Mouse (Mus musculus) MEL (cell line): ENCODE data around the gene Hoxd4. TPM values are rescaled to one million over a fixed set of nuclear protein-coding genes. Genes with fewer than 3 reads are reported as not detected.

Source experiments
- DNase-seq: peaks from one replicate; pipeline ENCODE4 v3.0.0; 2011; ENCODE audit warnings: low read depth, low spot score
- H3K27ac ChIP-seq: 2 replicates; pipeline ENCODE4 v1.5.1; 2012; ENCODE audit warnings: low read depth, mild to moderate bottlenecking, control low read depth, low read length, moderate library complexity; ENCODE audit not compliant: control insufficient read depth
- H3K27me3 ChIP-seq, 2 experiments: fragments of 150-350 bp in 1 of 2; sonication (generic) in 1 of 2; 2 replicates each; pipeline ENCODE4 v1.6.1; 2012; ENCODE audit warnings: low read length in 2 of 2, mild to moderate bottlenecking in 2 of 2, improper control_type of control experiment in 1 of 2, moderate library complexity in 1 of 2; ENCODE audit not compliant: insufficient read depth in 2 of 2, control insufficient read depth in 1 of 2
- H3K36me3 ChIP-seq, 2 experiments: 2 replicates each; pipeline ENCODE4 v1.6.1; 2012 to 2014; ENCODE audit warnings: low read length in 2 of 2, improper control_type of control experiment in 1 of 2, inconsistent platforms in 1 of 2, mild to moderate bottlenecking in 1 of 2; ENCODE audit not compliant: insufficient read depth in 2 of 2, control insufficient read depth in 1 of 2
- H3K4me1 ChIP-seq, 2 experiments: fragments of 150-350 bp in 1 of 2; sonication (generic) in 1 of 2; 2 replicates each; pipeline ENCODE4 v1.6.1; 2012; ENCODE audit warnings: low read length in 2 of 2, improper control_type of control experiment in 1 of 2, mild to moderate bottlenecking in 1 of 2; ENCODE audit not compliant: insufficient read depth in 2 of 2, control insufficient read depth in 1 of 2
- H3K4me3 ChIP-seq, 2 experiments: fragments of 150-350 bp in 1 of 2; sonication (generic) in 1 of 2; 2 replicates each; pipeline ENCODE4 v1.5.1; 2012; ENCODE audit warnings: low read depth in 2 of 2, low read length in 2 of 2, mild to moderate bottlenecking in 2 of 2, moderate library complexity in 2 of 2, control low read depth in 1 of 2, improper control_type of control experiment in 1 of 2; ENCODE audit not compliant: control insufficient read depth in 1 of 2, insufficient read depth in 1 of 2
- H3K79me2 ChIP-seq: 2 replicates; pipeline ENCODE4 v1.6.1; 2012; ENCODE audit warnings: mild to moderate bottlenecking, low read length, moderate library complexity; ENCODE audit not compliant: control insufficient read depth, poor library complexity, insufficient read depth
- H3K9ac ChIP-seq: 2 replicates; pipeline ENCODE4 v1.6.1; 2012; ENCODE audit warnings: low read depth, mild to moderate bottlenecking, control low read depth, low read length, moderate library complexity; ENCODE audit not compliant: control insufficient read depth, poor library complexity, severe bottlenecking
- H3K9me3 ChIP-seq: fragments of 150-350 bp; sonication (generic); replicated peaks from 2 replicates; pipeline ENCODE4 v1.6.1; 2012; ENCODE audit warnings: mild to moderate bottlenecking, low read length, improper control_type of control experiment, moderate library complexity; ENCODE audit not compliant: insufficient read depth
- CHD2 ChIP-seq: IDR thresholded peaks from 2 replicates; pipeline ENCODE4 v1.6.1; 2011; ENCODE audit warnings: low read length, improper control_type of control experiment
- CTCF ChIP-seq, 3 experiments: IDR thresholded peaks in 2 of 3; conservative IDR thresholded peaks in 1 of 3; 2 replicates each; pipeline ENCODE4 v1.5.1; 2011 to 2012; ENCODE audit warnings: low read length in 3 of 3, low read depth in 2 of 3, mild to moderate bottlenecking in 2 of 3, improper control_type of control experiment in 1 of 3, inconsistent platforms in 1 of 3, mixed read lengths in 1 of 3, moderate library complexity in 1 of 3; ENCODE audit not compliant: control insufficient read depth in 1 of 3, insufficient read depth in 1 of 3, poor library complexity in 1 of 3, severe bottlenecking in 1 of 3
- EP300 ChIP-seq, 2 experiments: IDR thresholded peaks; 2 replicates each; pipeline ENCODE4 v1.6.1; 2011; ENCODE audit warnings: improper control_type of control experiment in 2 of 2, low read length in 2 of 2, low read depth in 1 of 2, mild to moderate bottlenecking in 1 of 2
- KAT2A ChIP-seq: conservative IDR thresholded peaks from 2 replicates; pipeline ENCODE4 v1.6.1; 2012; ENCODE audit warnings: low read depth, low read length, improper control_type of control experiment, inconsistent platforms
- MAZ ChIP-seq: IDR thresholded peaks from 2 replicates; pipeline ENCODE4 v1.6.1; 2012; ENCODE audit warnings: low read depth, mild to moderate bottlenecking, inconsistent platforms, low read length, improper control_type of control experiment
- MYB ChIP-seq: IDR thresholded peaks from 2 replicates; pipeline ENCODE4 v1.6.1; 2011; ENCODE audit warnings: mild to moderate bottlenecking, low read depth, low read length, improper control_type of control experiment
- NELFE ChIP-seq: IDR thresholded peaks from 2 replicates; pipeline ENCODE4 v1.6.1; 2011; ENCODE audit warnings: low read depth, low read length, improper control_type of control experiment
- NRF1 ChIP-seq: IDR thresholded peaks from 2 replicates; pipeline ENCODE4 v1.6.1; 2014; ENCODE audit warnings: low read depth, mild to moderate bottlenecking, inconsistent platforms, low read length, improper control_type of control experiment, moderate library complexity; ENCODE audit not compliant: poor library complexity, insufficient read depth, severe bottlenecking
- POLR2AphosphoS5 ChIP-seq: IDR thresholded peaks from 2 replicates; pipeline ENCODE4 v1.6.1; 2012; ENCODE audit warnings: low read depth, borderline replicate concordance, mild to moderate bottlenecking, inconsistent platforms, low read length, moderate library complexity, mixed read lengths
- RAD21 ChIP-seq: IDR thresholded peaks from 2 replicates; pipeline ENCODE4 v1.6.1; 2011; ENCODE audit warnings: mild to moderate bottlenecking, low read depth, low read length, improper control_type of control experiment
- SIN3A ChIP-seq: IDR thresholded peaks from 2 replicates; pipeline ENCODE4 v1.6.1; 2012; ENCODE audit warnings: low read length, improper control_type of control experiment, inconsistent platforms
- SMC3 ChIP-seq: IDR thresholded peaks from 2 replicates; pipeline ENCODE4 v1.6.1; 2011; ENCODE audit warnings: low read depth, low read length, improper control_type of control experiment
- USF1 ChIP-seq: IDR thresholded peaks from 2 replicates; pipeline ENCODE4 v1.6.1; 2014; ENCODE audit warnings: low read depth, mild to moderate bottlenecking, inconsistent platforms, low read length, improper control_type of control experiment, moderate library complexity
- polyA plus RNA-seq, 2 experiments: library from polyadenylated mRNA; stranded (reverse) in 1 of 2; unstranded in 1 of 2; fragments of >175 nt in 1 of 2; fragments of >200 nt in 1 of 2; gene quantifications; 2 replicates each; pipeline versions ENCODE4 v1.2.1 to v1.2.4; 2012; ENCODE audit warnings: low replicate concordance in 2 of 2, low read depth in 1 of 2; ENCODE audit not compliant: insufficient read length in 2 of 2, insufficient read depth in 1 of 2, missing spikeins in 1 of 2
- total RNA-seq: library from RNA; depleted of rRNA; stranded (reverse); fragments of 300-350 nt; gene quantifications from 2 replicates; pipeline ENCODE4 v1.2.3, GENCODE M21; 2012

Hoxd4 gene
- total and polyA plus RNA-seq, 3 experiments: not detected

- Histone ChIP-seq H3K9ac (no peak within 1 kb of the TSS), H3K4me3 (no peak within 1 kb of the TSS), H3K4me1 (no peaks in the 10 kb centered on the region), H3K36me3 (no peaks in the 10 kb centered on the region), H3K79me2 (no peaks in the 10 kb centered on the region), H3K9me3 (no peaks in the 10 kb centered on the region), H3K27ac (no peak within 1 kb of the TSS), H3K27me3 (no peaks in the 10 kb centered on the region)
- no peak for DNase-seq
- no peak for TF ChIP-seq RAD21
- no peak for TF ChIP-seq CTCF (IDR thresholded peaks at IDR 0.05 in 2 of 3, conservative IDR thresholded peaks at IDR 0.05 in 1 of 3; ENCODE audit: control insufficient read depth in 1 of 3, insufficient read depth in 1 of 3, low read depth in 2 of 3, low read length in 3 of 3, poor library complexity in 1 of 3, severe bottlenecking in 1 of 3)
Measured at GRCm38 (mm10) chr2:74667842-74668357, 43.8 kb upstream of the Hoxd4 start, which contains the start of gene Hoxd13. Gene Hoxd13, plus strand, starts transcription at chr2:74668310.

DNA sequence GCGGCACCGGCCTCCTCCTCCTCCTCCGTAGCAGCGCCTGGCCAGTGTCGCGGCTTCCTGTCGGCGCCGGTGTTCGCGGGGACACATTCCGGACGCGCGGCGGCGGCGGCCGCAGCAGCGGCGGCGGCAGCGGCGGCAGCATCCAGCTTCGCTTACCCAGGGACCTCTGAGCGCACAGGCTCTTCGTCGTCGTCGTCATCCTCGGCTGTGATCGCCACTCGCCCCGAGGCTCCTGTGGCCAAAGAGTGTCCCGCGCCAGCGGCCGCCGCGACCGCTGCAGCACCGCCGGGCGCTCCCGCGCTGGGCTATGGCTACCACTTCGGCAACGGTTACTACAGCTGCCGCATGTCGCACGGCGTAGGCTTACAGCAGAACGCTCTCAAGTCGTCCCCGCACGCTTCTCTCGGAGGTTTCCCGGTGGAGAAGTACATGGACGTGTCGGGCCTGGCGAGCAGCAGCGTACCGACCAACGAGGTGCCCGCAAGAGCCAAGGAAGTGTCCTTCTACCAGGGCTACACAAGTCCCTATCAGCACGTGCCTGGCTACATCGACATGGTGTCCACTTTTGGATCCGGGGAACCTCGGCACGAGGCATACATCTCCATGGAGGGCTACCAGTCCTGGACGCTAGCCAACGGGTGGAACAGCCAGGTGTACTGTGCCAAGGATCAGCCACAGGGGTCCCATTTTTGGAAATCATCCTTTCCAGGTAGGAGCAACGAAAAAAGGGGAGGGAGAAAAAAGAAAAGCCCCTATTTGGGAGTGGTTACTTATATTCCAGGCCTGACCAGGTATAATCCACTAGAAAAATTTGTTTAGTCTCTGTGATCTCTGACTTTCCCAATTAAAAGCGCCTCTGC lies 43.1 kb upstream of the Hoxd4 start:
- TF ChIP-seq MAZ (no peak), NRF1 (no peak), USF1 (no peak), KAT2A (no peak), RAD21 (no peak), MYB (no peak), CHD2 (no peak)
- no peak for DNase-seq
- Histone ChIP-seq H3K36me3 (no peaks in the 10 kb centered on the region), H3K9me3 (no peaks in the 10 kb centered on the region), H3K79me2 (no peaks in the 10 kb centered on the region), H3K9ac (no peak overlapping the region), H3K4me1 (no peaks in the 10 kb centered on the region), H3K4me3 (no peak overlapping the region), H3K27me3 (no peaks in the 10 kb centered on the region), H3K27ac (no peak overlapping the region)

GRCm38 (mm10) chr2:74669230-74669578 lies 42.5 kb upstream of the Hoxd4 start:
- no peak for DNase-seq
- TF ChIP-seq SMC3 (no peak), EP300 (IDR thresholded peaks at IDR 0.05; ENCODE audit: low read depth in 1 of 2, low read length in 2 of 2) (no peak), SIN3A (no peak), NELFE (no peak), POLR2AphosphoS5 (no peak), CHD2 (no peak)
- TF ChIP-seq, all 39 proteins: peak for 0
- no peaks in the 10 kb centered on the region for H3K36me3 ChIP-seq
- no peak overlapping the region for H3K27ac ChIP-seq
- H3K4me1 ChIP-seq: no peaks in the 10 kb centered on the region
- H3K9me3 ChIP-seq: no peaks in the 10 kb centered on the region
- H3K27me3 ChIP-seq: no peaks in the 10 kb centered on the region
- H3K9ac ChIP-seq: no peak overlapping the region
- no peaks in the 10 kb centered on the region for H3K79me2 ChIP-seq
- H3K4me3 ChIP-seq: no peak overlapping the region
